Mouse (Mus musculus): ENCODE measurements around the gene Tpm1. TPM values are rescaled to one million over a fixed set of nuclear protein-coding genes. Genes with fewer than 3 reads are reported as not detected.

The Tpm1 gene
- polyA plus RNA-seq (2016; fragmentation: Nextera tagmentation; extraction: Ambion mirVana), result 257 and 368 TPM in 2 replicates

DNA sequence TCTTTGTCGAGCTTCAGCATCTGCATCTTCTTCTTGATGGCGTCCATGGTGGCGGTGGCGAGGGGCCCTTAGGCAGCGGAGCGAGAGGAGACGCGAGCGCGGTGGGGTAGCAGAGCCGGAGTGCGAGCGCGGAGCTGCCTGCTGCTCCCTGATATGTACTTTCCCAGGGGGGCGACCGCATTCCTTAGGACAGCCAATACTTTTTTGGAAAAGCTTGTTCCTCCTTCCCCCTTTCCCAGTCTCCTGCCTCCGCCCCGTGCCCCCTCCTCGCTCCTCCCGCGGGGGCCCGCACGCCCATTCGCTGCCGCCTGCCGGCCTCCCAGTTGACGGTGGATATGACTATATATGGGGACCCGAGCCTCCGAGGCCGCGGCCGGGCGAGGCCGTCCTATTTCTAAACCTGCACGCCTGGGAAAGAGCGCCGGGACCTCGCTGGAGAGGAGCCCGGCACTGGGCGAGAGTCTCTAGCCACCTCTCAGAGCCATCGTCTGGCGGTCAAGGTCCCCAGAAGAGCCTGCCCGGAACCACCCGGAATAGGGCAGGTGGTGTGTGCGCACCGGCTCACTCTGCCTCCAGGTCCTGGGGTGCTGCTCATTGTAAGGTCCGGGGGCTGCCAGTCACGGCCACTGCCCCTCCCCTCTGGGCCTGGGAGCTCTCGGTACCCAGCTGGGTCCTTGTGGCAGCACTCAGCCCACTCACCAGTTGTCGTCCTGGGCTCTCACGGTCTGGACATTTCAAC lies at the start of gene Tpm1:
Gene Tpm1 (minus strand): TSS at position 321 of the 739 bp plus-strand sequence.
- H3K27ac ChIP-seq (replicated peaks), result no peak within 1 kb of the TSS
- peak within 1 kb of the TSS; percentile 91 for H3K4me2 ChIP-seq (replicated peaks)
- H3K9me3 ChIP-seq, result no peaks in the 10 kb centered on the region
- peaks cover 65% of the 10 kb centered on the region for H3K27me3 ChIP-seq
- H3K4me3 ChIP-seq, result peak within 1 kb of the TSS; percentile 49
- peaks cover 40% of the 10 kb centered on the region for H3K4me1 ChIP-seq
- ATAC-seq (ENCODE audit: low FRiP score, low read depth), result peak; percentile 72; the same call in 1 of the 2 replicates
- H3K9ac ChIP-seq (replicated peaks), result peak within 1 kb of the TSS; percentile 48
- H3K36me3 ChIP-seq, result no peaks in the 10 kb centered on the region
- under 1% methylated on average over 50 of the region's 51 CpGs for WGBS

DNA sequence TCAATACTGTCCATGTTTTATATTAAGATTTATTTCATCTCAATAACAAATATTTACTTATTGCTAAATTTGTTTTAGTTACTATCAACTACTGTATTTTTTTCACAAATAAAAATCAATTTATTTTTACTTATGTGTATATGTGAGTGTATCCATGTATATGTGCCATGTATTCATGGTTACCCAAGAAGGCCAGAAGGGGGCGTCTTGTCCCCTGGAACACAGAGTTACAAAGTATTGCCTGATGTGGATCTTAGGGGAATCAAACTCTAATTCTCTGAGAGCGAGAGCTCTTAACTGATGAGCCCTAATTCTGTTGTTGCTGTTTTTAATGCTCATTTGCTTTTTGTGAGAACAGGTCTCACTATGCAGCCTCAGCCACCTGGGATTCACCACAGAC lies 45.2 kb upstream of the Tpm1 start:
- 87% methylated on average over 2 of the region's 2 CpGs for WGBS
- H3K4me2 ChIP-seq (replicated peaks), result no peak overlapping the region

DNA sequence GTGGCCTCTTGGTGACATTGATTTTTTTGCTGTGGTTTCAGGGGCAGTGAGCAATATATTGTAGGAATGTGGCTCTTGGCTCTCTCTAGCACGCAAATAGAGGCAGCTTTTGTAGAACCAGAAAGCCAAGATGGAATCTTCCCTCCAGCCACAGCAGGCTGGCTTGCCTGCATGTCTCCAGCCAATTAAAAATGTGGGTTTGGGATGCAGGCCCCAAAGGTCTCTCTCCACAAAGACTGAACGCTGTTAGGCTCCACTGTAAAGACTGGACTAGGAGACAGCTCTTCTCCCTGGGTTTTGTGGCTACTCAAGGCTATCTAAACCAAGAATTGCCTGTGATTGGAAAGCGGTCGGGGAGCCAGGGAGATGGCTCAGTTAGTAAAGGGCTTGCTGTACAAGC lies 43.0 kb upstream of the Tpm1 start:
- no peaks in the 10 kb centered on the region for H3K36me3 ChIP-seq
- H3K4me1 ChIP-seq, result no peaks in the 10 kb centered on the region
- no peak overlapping the region for H3K9ac ChIP-seq (replicated peaks)
- H3K4me2 ChIP-seq (replicated peaks), result no peak overlapping the region
- no peak overlapping the region for H3K27ac ChIP-seq (replicated peaks)
- no peaks in the 10 kb centered on the region for H3K9me3 ChIP-seq
- no peak overlapping the region for H3K4me3 ChIP-seq
- H3K27me3 ChIP-seq, result no peaks in the 10 kb centered on the region
- no peak for ATAC-seq (ENCODE audit: low FRiP score, low read depth)
- 86% methylated on average over 4 of the region's 4 CpGs for WGBS

More for the DNA sequence above, 45.2 kb upstream of the Tpm1 start:
- Histone ChIP-seq H3K27me3 (no peaks in the 10 kb centered on the region), H3K4me3 (no peak overlapping the region), H3K36me3 (no peaks in the 10 kb centered on the region), H3K27ac (replicated peaks) (no peak overlapping the region), H3K9ac (replicated peaks) (no peak overlapping the region), H3K9me3 (no peaks in the 10 kb centered on the region), H3K4me1 (no peaks in the 10 kb centered on the region)
- no peak for ATAC-seq (ENCODE audit: low FRiP score, low read depth)

DNA sequence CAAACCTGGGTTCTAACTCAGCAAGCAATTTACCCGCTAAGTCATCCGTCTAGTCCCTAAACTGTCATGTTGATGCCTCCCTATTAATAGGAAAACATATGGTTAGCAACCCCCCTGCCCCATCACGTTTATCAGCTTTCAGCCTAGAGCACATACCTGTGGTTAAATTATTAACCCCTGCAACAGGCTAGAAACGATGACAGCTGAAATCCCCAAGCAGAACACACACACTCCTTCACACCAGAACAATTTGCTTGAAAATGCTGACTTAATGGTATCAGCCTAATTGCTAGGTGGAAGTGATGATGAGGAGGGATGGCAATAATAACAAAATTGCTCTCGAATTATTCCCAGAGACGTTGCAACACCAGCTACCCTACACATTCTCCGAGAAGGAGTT lies 42.4 kb upstream of the Tpm1 start:
- Histone ChIP-seq H3K4me2 (replicated peaks) (no peak overlapping the region), H3K36me3 (no peaks in the 10 kb centered on the region), H3K27ac (replicated peaks) (no peak overlapping the region), H3K27me3 (no peaks in the 10 kb centered on the region), H3K9me3 (no peaks in the 10 kb centered on the region), H3K4me3 (no peak overlapping the region), H3K9ac (replicated peaks) (no peak overlapping the region), H3K4me1 (no peaks in the 10 kb centered on the region)
- 82% methylated on average over 7 of the region's 7 CpGs for WGBS
- ATAC-seq (ENCODE audit: low FRiP score, low read depth), result no peak

DNA sequence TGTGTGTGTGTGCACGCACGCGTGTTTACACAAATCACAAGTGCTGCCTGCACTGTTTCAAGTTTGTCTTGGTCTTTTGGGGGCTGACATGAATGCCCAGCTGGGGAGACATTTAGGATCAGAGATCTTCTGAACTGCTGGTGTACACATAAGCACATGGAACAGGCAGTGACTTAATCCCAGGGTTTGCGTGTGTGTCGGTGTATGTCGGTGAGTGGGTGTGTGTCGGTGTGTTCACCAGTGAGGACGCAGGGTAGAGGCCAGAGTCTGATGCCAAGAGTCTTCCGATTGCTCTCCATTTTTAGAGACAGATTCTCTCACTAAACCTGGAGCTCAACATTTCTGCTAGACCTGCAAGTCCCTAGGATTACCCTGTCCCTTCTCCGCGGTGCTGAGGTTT lies 41.9 kb upstream of the Tpm1 start:
- Histone ChIP-seq H3K27me3 (no peaks in the 10 kb centered on the region), H3K4me1 (no peaks in the 10 kb centered on the region), H3K4me2 (replicated peaks) (no peak overlapping the region), H3K36me3 (no peaks in the 10 kb centered on the region), H3K9ac (replicated peaks) (no peak overlapping the region), H3K4me3 (no peak overlapping the region), H3K27ac (replicated peaks) (no peak overlapping the region), H3K9me3 (no peaks in the 10 kb centered on the region)
- 93% methylated on average over 11 of the region's 11 CpGs for WGBS
- ATAC-seq (ENCODE audit: low FRiP score, low read depth), result no peak

DNA sequence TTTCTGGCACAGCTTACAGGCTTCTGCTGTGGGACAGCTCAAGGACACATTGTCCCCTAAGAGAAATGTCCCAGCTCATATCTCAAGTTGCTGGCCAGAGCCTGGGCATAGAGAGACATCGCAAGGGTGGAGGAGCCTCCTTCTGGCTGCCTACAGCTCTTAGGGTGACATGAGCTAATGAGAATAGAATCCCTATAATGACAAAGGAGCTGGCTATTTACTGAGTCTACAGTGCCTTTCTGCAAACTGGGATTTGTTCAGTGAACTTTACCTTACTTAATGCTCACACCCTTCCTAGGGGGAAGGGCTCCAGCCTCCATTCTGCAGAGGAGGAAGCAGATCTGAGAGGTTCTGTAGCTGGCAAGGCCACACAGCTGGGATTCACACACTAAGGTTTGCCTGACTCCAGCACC lies 41.4 kb upstream of the Tpm1 start:
- Histone ChIP-seq H3K27ac (replicated peaks) (no peak overlapping the region), H3K4me3 (no peak overlapping the region), H3K9me3 (no peaks in the 10 kb centered on the region), H3K27me3 (no peaks in the 10 kb centered on the region), H3K4me1 (no peaks in the 10 kb centered on the region), H3K36me3 (no peaks in the 10 kb centered on the region), H3K9ac (replicated peaks) (no peak overlapping the region), H3K4me2 (replicated peaks) (no peak overlapping the region)
- WGBS, result 79% methylated on average over 1 of the region's 1 CpGs
- ATAC-seq (ENCODE audit: low FRiP score, low read depth), result no peak

DNA sequence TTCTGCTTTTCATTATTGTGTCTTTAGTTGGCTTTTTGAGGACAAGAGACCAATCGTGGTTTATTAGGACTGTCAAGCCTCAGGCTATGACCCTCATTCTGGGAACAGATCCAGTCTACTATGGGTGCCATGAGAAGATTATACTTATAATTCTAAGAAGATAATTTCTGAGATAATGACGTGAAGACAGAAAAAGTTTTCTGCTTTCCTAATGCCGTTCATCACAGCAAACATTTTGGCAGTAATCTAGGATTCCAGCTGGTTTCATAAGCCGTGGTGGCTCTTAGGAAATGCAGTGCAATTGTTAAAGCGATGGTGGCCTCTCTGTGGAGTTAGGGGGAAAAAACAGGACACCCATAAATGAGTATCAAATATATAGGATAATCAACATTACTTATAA lies 40.0 kb upstream of the Tpm1 start:
- ATAC-seq (ENCODE audit: low FRiP score, low read depth), result no peak
- no peak overlapping the region for H3K9ac ChIP-seq (replicated peaks)
- 86% methylated on average over 5 of the region's 5 CpGs for WGBS
- no peak overlapping the region for H3K27ac ChIP-seq (replicated peaks)
- H3K4me1 ChIP-seq, result no peaks in the 10 kb centered on the region
- H3K4me3 ChIP-seq, result no peak overlapping the region
- no peaks in the 10 kb centered on the region for H3K9me3 ChIP-seq
- H3K4me2 ChIP-seq (replicated peaks), result no peak overlapping the region
- H3K36me3 ChIP-seq, result no peaks in the 10 kb centered on the region
- H3K27me3 ChIP-seq, result no peaks in the 10 kb centered on the region

DNA sequence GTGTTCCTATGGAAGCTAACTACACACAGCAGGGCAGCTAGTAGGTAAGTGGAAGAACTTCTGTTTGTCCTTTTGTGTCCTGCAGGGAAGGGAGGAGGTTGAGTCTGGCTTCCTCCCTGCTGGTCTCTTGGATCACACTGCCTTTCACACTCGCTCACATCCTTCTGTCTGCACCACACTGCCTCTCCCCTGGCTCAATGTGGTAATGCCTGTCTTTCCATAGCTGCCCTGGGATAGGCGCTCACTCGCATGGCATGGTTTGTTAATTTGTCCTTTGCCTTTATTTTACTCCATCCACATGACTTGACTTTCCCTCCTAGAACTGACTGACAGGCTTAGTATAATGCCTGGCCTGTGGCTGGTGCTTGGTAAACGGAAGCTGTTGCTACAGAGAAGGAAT lies 34.6 kb upstream of the Tpm1 start:
- 18% methylated on average over 4 of the region's 4 CpGs for WGBS
- 0 out of 2 replicates have a peak, but pooled peaks cover 11% of the 10 kb centered on the region for H3K4me1 ChIP-seq
- H3K9me3 ChIP-seq, result no peaks in the 10 kb centered on the region
- H3K9ac ChIP-seq (replicated peaks), result no peak overlapping the region
- H3K27me3 ChIP-seq, result no peaks in the 10 kb centered on the region
- no peak overlapping the region for H3K4me3 ChIP-seq
- no peaks in the 10 kb centered on the region for H3K36me3 ChIP-seq
- H3K4me2 ChIP-seq (replicated peaks), result no peak overlapping the region
- ATAC-seq (ENCODE audit: low FRiP score, low read depth), result no peak
- no peak overlapping the region for H3K27ac ChIP-seq (replicated peaks)

DNA sequence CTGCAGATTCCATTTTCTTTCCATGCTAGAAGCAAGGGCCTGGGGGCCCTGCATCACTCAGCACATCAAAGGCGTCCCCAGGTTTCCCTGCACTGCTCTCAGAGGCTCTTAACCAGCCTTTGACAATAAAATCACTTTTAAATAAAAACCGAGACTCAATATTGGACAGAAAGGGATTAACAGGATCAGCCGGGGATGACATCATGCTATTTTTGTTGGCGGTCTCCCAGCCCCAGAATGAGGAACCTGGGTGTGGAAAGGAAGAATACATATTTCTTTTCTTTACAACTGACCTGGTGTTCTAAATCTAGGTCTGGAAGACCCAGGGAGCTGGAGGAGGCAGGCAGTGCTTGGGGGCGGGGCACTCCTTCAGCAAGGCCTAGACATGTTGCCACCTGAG lies 32.5 kb upstream of the Tpm1 start:
- Histone ChIP-seq H3K27ac (replicated peaks) (no peak overlapping the region), H3K4me1 (0 out of 2 replicates have a peak, but pooled peaks cover 11% of the 10 kb centered on the region), H3K4me2 (replicated peaks) (no peak overlapping the region), H3K36me3 (no peaks in the 10 kb centered on the region), H3K9ac (replicated peaks) (no peak overlapping the region), H3K4me3 (no peak overlapping the region), H3K27me3 (no peaks in the 10 kb centered on the region), H3K9me3 (no peaks in the 10 kb centered on the region)
- no peak for ATAC-seq (ENCODE audit: low FRiP score, low read depth)
- 48% methylated on average over 5 of the region's 5 CpGs for WGBS

DNA sequence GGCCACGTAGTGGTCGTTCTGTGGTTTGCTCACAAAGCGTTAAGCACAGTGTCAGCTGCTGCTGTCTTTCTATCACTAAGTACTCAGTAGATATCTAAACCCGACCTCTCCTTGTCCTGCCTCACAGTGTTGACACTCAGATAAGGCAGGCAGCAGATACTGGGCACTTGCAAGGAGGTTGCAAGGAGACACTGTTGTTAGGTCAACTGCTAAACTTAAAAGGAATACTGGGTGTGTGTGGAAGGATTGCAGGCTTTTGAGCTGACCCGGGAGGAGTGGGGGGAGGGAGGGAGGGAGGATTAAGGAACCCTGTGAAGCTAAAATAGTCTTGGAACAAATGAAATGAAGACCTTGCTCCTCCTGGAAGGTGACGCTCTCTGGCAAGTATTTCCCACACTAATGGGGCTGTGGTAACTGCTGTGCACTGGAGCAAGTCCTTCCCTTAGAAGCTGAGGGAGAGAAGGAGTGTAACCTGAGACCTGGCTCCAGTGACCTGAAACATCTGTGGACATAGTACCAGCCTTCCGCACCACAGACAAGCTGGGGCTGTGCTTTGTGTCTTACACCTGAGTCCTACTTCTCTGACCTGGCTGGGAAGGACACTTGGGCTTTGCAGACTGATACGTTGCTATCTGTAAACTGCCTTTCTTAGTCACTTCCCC lies 28.6 kb upstream of the Tpm1 start:
- no peak overlapping the region for H3K4me2 ChIP-seq (replicated peaks)
- H3K27me3 ChIP-seq, result no peaks in the 10 kb centered on the region
- no peaks in the 10 kb centered on the region for H3K36me3 ChIP-seq
- H3K9ac ChIP-seq (replicated peaks), result no peak overlapping the region
- H3K9me3 ChIP-seq, result no peaks in the 10 kb centered on the region
- H3K4me1 ChIP-seq, result 0 out of 2 replicates have a peak, but pooled peaks cover 7% of the 10 kb centered on the region
- no peak overlapping the region for H3K4me3 ChIP-seq
- ATAC-seq (ENCODE audit: low FRiP score, low read depth), result no peak
- H3K27ac ChIP-seq (replicated peaks), result no peak overlapping the region
- 23% methylated on average over 8 of the region's 8 CpGs for WGBS

DNA sequence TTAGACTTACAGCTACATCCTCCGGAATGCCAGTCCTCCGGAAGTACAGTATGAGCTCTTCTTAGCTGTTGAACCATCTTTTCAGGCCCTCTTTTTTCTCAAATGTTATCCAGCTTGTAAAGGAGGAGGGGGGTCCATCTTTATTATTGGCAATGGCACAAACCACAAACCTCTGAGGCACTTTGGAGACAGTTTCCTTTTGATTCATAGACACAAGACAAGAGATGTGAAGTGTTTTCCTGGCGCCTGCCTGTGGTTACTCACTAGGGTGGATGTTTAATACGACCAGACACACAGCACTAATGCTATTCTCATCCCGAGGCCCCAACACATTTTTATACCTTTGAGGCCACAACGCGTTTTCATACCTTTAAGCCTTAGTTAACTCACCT lies 28.1 kb upstream of the Tpm1 start:
- ATAC-seq (ENCODE audit: low FRiP score, low read depth), result no peak
- 0 out of 2 replicates have a peak, but pooled peaks cover 7% of the 10 kb centered on the region for H3K4me1 ChIP-seq
- H3K4me2 ChIP-seq (replicated peaks), result no peak overlapping the region
- no peaks in the 10 kb centered on the region for H3K9me3 ChIP-seq
- H3K9ac ChIP-seq (replicated peaks), result no peak overlapping the region
- H3K27me3 ChIP-seq, result no peaks in the 10 kb centered on the region
- H3K36me3 ChIP-seq, result no peaks in the 10 kb centered on the region
- H3K27ac ChIP-seq (replicated peaks), result no peak overlapping the region
- WGBS, result 70% methylated on average over 7 of the region's 7 CpGs
- H3K4me3 ChIP-seq, result no peak overlapping the region

DNA sequence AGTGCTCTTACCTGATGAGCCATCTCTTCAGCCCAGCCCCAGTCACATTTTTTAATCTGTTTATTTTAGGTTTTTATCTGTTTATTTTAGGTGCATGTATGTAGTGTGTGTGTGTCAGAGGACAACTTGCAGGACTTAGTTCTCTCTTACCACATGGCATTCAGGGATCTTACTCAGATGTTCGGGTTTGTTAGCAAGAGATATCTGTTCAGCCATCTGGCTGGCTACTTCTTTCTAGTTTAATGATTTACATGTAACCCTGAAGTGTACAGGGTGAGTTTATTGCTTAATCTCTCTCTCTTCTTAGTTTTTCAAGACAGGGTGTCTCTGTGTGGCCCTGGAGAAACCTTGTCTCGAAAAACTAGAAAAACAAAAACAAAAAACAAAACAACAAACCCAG lies 23.0 kb upstream of the Tpm1 start:
- Histone ChIP-seq H3K27me3 (no peaks in the 10 kb centered on the region), H3K9me3 (no peaks in the 10 kb centered on the region), H3K36me3 (no peaks in the 10 kb centered on the region), H3K4me2 (replicated peaks) (no peak overlapping the region), H3K27ac (replicated peaks) (no peak overlapping the region), H3K4me3 (no peak overlapping the region), H3K4me1 (peaks cover 5% of the 10 kb centered on the region; the same call in 1 of the 2 replicates), H3K9ac (replicated peaks) (no peak overlapping the region)
- 69% methylated on average over 2 of the region's 2 CpGs for WGBS
- no peak for ATAC-seq (ENCODE audit: low FRiP score, low read depth)

Data from midbrain, embryonic 12.5 days (tissue).